Mouse (Mus musculus) CD4-positive, CD25-positive, alpha-beta regulatory T cell, adult 4 months (primary cell): ENCODE results near the gene Stx18. TPM values are rescaled to one million over a fixed set of nuclear protein-coding genes. Genes with fewer than 3 reads are reported as not detected.

Experiments
- ATAC-seq: one replicate; pipeline ENCODE4 v1.8.0; 2017
- polyA plus RNA-seq, 2 experiments: library from polyadenylated mRNA; unstranded; fragments of 100-300 nt; shearing (Covaris generic); gene quantifications; one replicate each; pipeline ENCODE4 v1.2.1; 2017

Gene Stx18
- polyA plus RNA-seq, 2 experiments from 2014 or later, result 21.9 to 22.1 TPM

DNA sequence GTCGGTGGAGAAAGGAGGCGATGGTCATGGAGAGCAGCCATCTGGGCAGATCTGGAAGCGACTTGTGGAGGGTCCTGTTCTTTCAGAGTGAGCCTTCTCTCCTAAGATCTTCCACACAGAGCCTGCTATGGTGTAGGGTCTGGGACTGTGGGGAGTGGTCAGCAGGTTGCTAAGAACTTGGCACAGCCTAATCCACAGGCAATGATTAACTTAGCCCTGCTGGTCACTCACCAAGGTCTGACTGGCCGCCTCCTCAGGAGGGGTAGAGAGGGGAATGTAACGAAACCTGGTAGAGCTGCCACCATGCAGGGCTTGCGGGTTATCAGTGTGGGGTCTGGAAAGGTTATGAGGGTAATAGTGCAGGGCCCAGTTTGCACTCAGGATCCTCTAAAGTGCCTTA is 102.4 kb downstream of the Stx18 start:
- no peak for ATAC-seq

- no peak for ATAC-seq
Observed at GRCm38 (mm10) chr5:38146524-38146923, 108.0 kb downstream of the Stx18 start.

GRCm38 (mm10) chr5:38151264-38151663 is 112.7 kb downstream of the Stx18 start:
- ATAC-seq, result no peak

GRCm38 (mm10) chr5:38152201-38153108 is 113.9 kb downstream of the Stx18 start:
- ATAC-seq, result no peak

GRCm38 (mm10) chr5:38153636-38154035 is 115.1 kb downstream of the Stx18 start:
- ATAC-seq, result no peak

- ATAC-seq, result no peak
Observed at GRCm38 (mm10) chr5:38157481-38158020, 119.0 kb downstream of the Stx18 start.

- no peak for ATAC-seq
Observed at GRCm38 (mm10) chr5:38158501-38158946, 120.0 kb downstream of the Stx18 start.

DNA sequence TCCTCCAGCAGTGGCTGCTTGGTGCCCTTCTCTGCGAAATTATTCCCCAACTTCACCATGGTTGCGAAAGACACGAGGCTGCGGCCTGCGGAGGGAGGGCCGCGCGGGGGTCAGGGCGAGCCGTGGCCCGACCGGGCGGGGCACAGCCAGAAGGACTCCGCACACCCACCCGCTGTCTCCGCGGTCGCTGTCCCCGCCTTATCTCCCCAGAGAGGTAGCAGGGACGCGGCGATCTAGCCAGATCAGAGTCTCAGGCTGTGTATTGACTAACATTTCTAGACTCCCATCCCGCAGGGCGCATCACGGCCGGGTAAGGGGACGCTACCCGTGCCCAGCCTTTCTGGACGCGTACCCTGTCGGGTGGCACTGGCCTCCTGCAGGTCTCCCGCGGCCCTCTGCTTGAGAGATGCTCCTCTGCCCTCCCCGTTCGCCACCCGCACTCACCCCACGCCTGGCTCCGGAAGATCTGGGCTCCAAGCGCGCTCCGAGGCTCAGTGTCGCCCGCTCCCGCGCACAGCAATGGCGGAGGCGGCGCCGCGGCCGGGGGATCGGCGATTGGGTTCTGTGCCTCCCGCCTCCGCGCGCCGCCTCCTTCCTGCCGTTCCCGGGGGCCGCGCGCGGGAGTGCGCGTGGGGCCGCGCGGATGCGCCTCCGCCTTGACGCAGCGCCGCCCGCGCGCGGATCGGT is 120.5 kb downstream of the Stx18 start:
- no peak for ATAC-seq

- ATAC-seq, result no peak
Observed at GRCm38 (mm10) chr5:38159634-38160413, 121.3 kb downstream of the Stx18 start, which contains the start of gene Nsg1. Gene Nsg1 (minus strand): TSS chr5:38159907.

DNA sequence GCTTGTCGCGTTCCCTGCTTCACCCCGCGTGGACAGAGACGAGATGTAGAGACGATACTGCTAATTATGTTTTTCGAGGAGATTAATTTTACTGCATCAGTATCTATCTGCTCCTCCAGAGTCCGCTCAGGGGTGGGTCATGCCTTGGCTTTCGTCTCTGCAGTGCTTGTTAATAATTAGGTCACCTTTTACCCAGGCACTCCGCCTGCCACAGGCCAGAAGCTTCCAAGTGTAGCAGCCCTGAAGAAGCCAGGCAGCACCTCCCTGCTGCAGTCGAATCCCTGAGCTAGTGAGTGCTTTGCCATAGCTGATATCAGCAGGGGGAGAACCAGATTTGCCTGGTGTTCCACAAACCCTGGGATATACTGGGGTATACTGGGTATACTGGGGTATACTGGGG is 130.0 kb downstream of the Stx18 start:
- ATAC-seq, result no peak

GRCm38 (mm10) chr5:38173766-38174165 is 135.2 kb downstream of the Stx18 start:
- no peak for ATAC-seq

GRCm38 (mm10) chr5:38174256-38174912 is 135.8 kb downstream of the Stx18 start:
- no peak for ATAC-seq

DNA sequence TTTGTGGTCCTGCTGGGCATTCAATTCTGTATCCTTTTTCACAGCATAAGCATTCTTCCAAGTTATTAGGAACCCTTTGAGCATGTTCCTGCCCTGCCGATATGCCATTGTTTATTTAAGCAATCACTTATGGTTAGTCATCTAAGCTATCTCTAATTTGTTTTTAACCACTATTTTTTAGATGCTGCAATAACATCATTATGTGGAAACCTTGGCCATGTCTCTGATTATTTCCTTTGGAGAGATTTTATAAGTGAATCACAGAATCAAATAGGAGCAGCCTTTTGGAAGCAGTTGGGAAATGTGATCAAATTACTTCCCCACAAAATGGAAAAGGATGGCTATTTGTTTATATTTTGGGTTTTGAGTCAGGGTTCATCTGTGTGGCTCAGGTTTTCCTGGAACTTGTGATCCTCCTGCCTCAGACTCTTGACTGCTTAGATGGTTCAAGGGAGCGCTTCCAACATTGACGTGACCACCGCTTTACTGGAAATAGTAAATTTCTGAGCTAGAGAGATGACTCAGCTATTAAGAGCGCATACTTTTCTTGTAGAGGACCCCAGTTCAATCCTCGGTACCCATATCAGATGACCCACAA is 146.2 kb downstream of the Stx18 start:
- no peak for ATAC-seq

DNA sequence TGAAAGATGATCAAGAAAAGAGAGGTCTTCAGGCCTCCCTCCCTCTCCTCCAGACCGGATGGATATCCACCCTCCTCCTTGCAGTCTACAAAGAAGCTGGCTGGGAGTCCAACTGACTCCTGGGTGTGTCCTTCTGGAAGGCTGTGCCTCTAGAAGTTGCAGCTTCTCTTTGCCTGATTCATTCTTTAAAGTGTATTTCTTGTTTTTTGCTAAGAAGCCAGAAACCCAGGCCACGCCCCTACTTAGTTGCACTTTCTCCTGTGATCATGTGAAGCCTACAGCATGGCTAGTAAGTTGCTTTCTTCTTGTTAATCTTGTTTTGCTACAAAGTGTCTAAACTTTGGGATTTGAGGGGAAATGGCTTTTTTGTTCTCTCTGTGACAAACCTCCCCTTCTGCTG is 148.5 kb downstream of the Stx18 start:
- no peak for ATAC-seq

Other genes with a start within 250 kb of the Stx18 start
- not detected for gene Msx1, start 214.2 kb upstream of the Stx18 start, polyA plus RNA-seq
- gene Nsg1, start 121.2 kb downstream of the Stx18 start, polyA plus RNA-seq, result under 1 TPM in 1 of 2 experiments, not detected in 1; 0.52 TPM
- 10 to 100 TPM; 12.3 to 28.2 TPM for gene Zbtb49, start 181.7 kb downstream of the Stx18 start, polyA plus RNA-seq
- 10 to 100 TPM; 29.2 to 41.5 TPM for gene Lyar, start 181.7 kb downstream of the Stx18 start, polyA plus RNA-seq
- 10 to 100 TPM; 88.0 to 91.9 TPM for gene Tmem128, start 221.4 kb downstream of the Stx18 start, polyA plus RNA-seq
- not detected for gene Otop1, start 237.2 kb downstream of the Stx18 start, polyA plus RNA-seq